Comparison of ENCODE assay signal across 9 mouse cellular contexts in genomic region chr5:77061372-77062038, GRCm38 (mm10). TPM values are rescaled to one million over a fixed set of nuclear protein-coding genes. Genes with fewer than 3 reads are reported as not detected.
DNase-seq lines count a peak whose midpoint lies in the region; ATAC-seq and TF ChIP-seq lines count a peak whose summit lies in the region.
"Had no signal": no experiment of that assay in that cellular context is flagged by ENCODE, and none has a peak within 500 bp of the region (broad histone marks: within the 10 kb centered on the region; RNA-seq: fewer than 3 reads in every experiment).

No protein-coding gene starts in this region.

- no peak overlapping the region for H3K4me2 ChIP-seq in forebrain, embryonic 15.5 days (replicated peaks)
- H3K4me2 ChIP-seq: neural tube, embryonic 13.5 days had no signal

- H3K4me3 ChIP-seq in forebrain, embryonic 15.5 days = no peak overlapping the region
- no peak overlapping the region for H3K4me3 ChIP-seq in left cerebral cortex, adult 2 months
- H3K4me3 ChIP-seq: neural tube, embryonic 13.5 days had no signal

- intact Hi-C loops in left cerebral cortex, adult 2 months (cut with DNase I) = loop anchor here (2.0 kb wide), 1 partner anchor 63 kb away; no protein-coding TSS in a partner anchor

- peak; percentile 90 for TF ChIP-seq CTCF in left cerebral cortex, adult 2 months (IDR thresholded peaks at IDR 0.05)

- no peak overlapping the region for H3K27ac ChIP-seq in forebrain, embryonic 15.5 days (replicated peaks)
- no peak overlapping the region for H3K27ac ChIP-seq in left cerebral cortex, adult 2 months
- H3K27ac ChIP-seq: neural tube, embryonic 13.5 days had no signal

- H3K4me1 ChIP-seq in forebrain, embryonic 15.5 days = peaks cover 2% of the 10 kb centered on the region; the same call in 1 of the 2 replicates
- H3K4me1 ChIP-seq: neural tube, embryonic 13.5 days had no signal

- no peak overlapping the region for H3K9ac ChIP-seq in forebrain, embryonic 15.5 days (replicated peaks)
- H3K9ac ChIP-seq: neural tube, embryonic 13.5 days had no signal

- no peaks in the 10 kb centered on the region for H3K36me3 ChIP-seq in forebrain, embryonic 15.5 days
- H3K36me3 ChIP-seq: neural tube, embryonic 13.5 days had no signal

- H3K27me3 ChIP-seq in forebrain, embryonic 15.5 days = no peaks in the 10 kb centered on the region; the same call in 1 of the 2 replicates
- H3K27me3 ChIP-seq: neural tube, embryonic 13.5 days had no signal

- H3K9me3 ChIP-seq in forebrain, embryonic 15.5 days = no peaks in the 10 kb centered on the region
- H3K9me3 ChIP-seq: neural tube, embryonic 13.5 days had no signal

- 35% methylated on average over 17 of the region's 17 CpGs for WGBS in forebrain, embryonic 15.5 days

- ATAC-seq in forebrain, embryonic 15.5 days (replicated peaks) = peak; percentile 41; the same call in 1 of the 2 replicates
- peak; percentile 78 to 85 for ATAC-seq in hematopoietic stem cell, adult 5-6 weeks (replicated peaks in 1 of 2; ENCODE audit: insufficient read depth in 1 of 2, low FRiP score in 2 of 2, low TSS enrichment in 1 of 2, low read depth in 1 of 2, poor library complexity in 2 of 2, severe bottlenecking in 2 of 2)

- peak; percentile 44 to 82 for DNase-seq in adrenal gland, adult (ENCODE audit: inconsistent age in 2 of 2, low spot score in 1 of 2)
- DNase-seq in adrenal gland, adult 8-10 months = no peak
- peak; percentile 37 for DNase-seq in brain, adult 2 months (ENCODE audit: low read depth, low spot score)
- peak; percentile 50 to 75 for DNase-seq in left cerebral cortex, adult 2 months (ENCODE audit: extremely low spot score in 1 of 2, low spot score in 2 of 2)
- peak; percentile 61 to 84 for DNase-seq in lung, postnatal 4 days
- DNase-seq in spleen, postnatal 10 days (ENCODE audit: low spot score in 2 of 2) = peak; percentile 77 to 84

RNA-seq across cellular contexts. Expression of gene Thegl, which starts 45.7 kb away (rescaled TPM):
- total RNA-seq in adrenal gland, adult 8-10 months (2022) = under 1 TPM in 2 of 4 experiments, not detected in 2; 0.23 to 0.24 TPM
- 0.31 and 0.57 TPM in 2 replicates for polyA plus RNA-seq in forebrain, embryonic 15.5 days (2015; fragmentation: Nextera tagmentation; extraction: Ambion mirVana)
- not detected in 2 replicates for total RNA-seq in hematopoietic stem cell, adult 5-6 weeks (2017)
- total RNA-seq in left cerebral cortex, adult 2 months (2021) = under 1 TPM; 0.47 to 0.57 TPM

RNA-seq across cellular contexts. Expression of gene Hopx, which starts 53.4 kb away (rescaled TPM):
- total RNA-seq in adrenal gland, adult 8-10 months (2022) = 1 to 10 TPM; 1.5 to 4.1 (median 2.1) TPM
- polyA plus RNA-seq in forebrain, embryonic 15.5 days (2015; fragmentation: Nextera tagmentation; extraction: Ambion mirVana) = 1.8 and 2.2 TPM in 2 replicates
- total RNA-seq in hematopoietic stem cell, adult 5-6 weeks (2017) = 0.88 and 2.6 TPM in 2 replicates
- 10 to 100 TPM; 26.2 to 26.5 TPM for total RNA-seq in left cerebral cortex, adult 2 months (2021)

RNA-seq across cellular contexts. Expression of gene Arl9, which starts 57.6 kb away (rescaled TPM):
- not detected for total RNA-seq in adrenal gland, adult 8-10 months (2022)
- not detected in 2 replicates for polyA plus RNA-seq in forebrain, embryonic 15.5 days (2015; fragmentation: Nextera tagmentation; extraction: Ambion mirVana)
- total RNA-seq in hematopoietic stem cell, adult 5-6 weeks (2017) = not detected in 2 replicates
- not detected for total RNA-seq in left cerebral cortex, adult 2 months (2021)
- polyA plus RNA-seq: neural tube, embryonic 13.5 days had no signal
